Mouse (Mus musculus) hindbrain, embryonic 10.5 days (tissue): ENCODE data around the gene Ap1g2. TPM values are rescaled to one million over a fixed set of nuclear protein-coding genes. Genes with fewer than 3 reads are reported as not detected.

Source experiments
- DNase-seq: peaks from one replicate; pipeline ENCODE4 v3.0.0-alpha.2; 2017; ENCODE audit warnings: low spot score
- H3K27ac ChIP-seq: fragments of 300-500 bp; sonication (generic); 2 replicates; pipeline ENCODE4 v1.5.1; 2016; ENCODE audit warnings: mild to moderate bottlenecking, moderate library complexity
- H3K27me3 ChIP-seq: fragments of 300-500 bp; sonication (generic); 2 replicates; pipeline ENCODE4 v1.6.1; 2016; ENCODE audit warnings: mild to moderate bottlenecking; ENCODE audit not compliant: poor library complexity, insufficient read depth, severe bottlenecking
- H3K36me3 ChIP-seq: fragments of 300-500 bp; sonication (generic); 2 replicates; pipeline ENCODE4 v1.6.1; 2016; ENCODE audit warnings: mild to moderate bottlenecking, moderate library complexity
- H3K4me1 ChIP-seq: fragments of 300-500 bp; sonication (generic); replicated peaks from 2 replicates; pipeline ENCODE4 v1.6.1; 2016; ENCODE audit warnings: mild to moderate bottlenecking
- H3K4me3 ChIP-seq: fragments of 300-500 bp; sonication (generic); 2 replicates; pipeline ENCODE4 v1.5.1; 2016; ENCODE audit warnings: mild to moderate bottlenecking, moderate library complexity
- H3K9me3 ChIP-seq: fragments of 300-500 bp; sonication (generic); 2 replicates; pipeline ENCODE4 v1.6.1; 2016; ENCODE audit warnings: mild to moderate bottlenecking, moderate library complexity
- WGBS: fragments of 180-500 bp; shearing (Covaris S2); methylation state at CpG from one replicate; pipeline ENCODE4 v1.1.7; 2016; 5-methylcytosine and 5-hydroxymethylcytosine counted together
- polyA plus RNA-seq: library from polyadenylated mRNA; unstranded; fragments of >200 nt; fragmentation: Nextera tagmentation; extraction: Ambion mirVana; gene quantifications from 2 replicates; pipeline ENCODE4 v1.2.1, GENCODE M21; 2016

Ap1g2 gene
- polyA plus RNA-seq, 1 experiment from 2014 or later, result 14.5 TPM

DNA sequence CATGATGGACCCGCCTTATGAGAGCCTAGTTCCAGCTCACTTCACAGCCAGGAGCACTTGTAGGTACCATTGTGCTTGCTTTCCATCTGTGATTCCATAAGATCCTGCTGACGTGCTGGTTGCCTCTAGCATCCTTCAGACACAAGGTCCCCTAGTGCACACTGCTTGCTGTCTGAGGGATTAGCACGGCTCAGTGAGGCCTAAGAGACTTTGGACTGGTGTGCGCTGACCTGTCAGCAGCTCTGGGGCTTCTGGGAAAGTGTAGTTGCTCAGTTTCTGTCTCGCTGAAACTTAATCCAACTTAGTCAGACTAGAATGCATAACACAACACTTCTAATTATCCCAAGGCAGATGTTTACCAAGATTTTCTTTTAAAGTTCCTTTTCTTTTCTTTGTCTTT is 46.5 kb downstream of the Ap1g2 start:
- H3K27ac ChIP-seq, result no peak overlapping the region
- H3K9me3 ChIP-seq, result no peaks in the 10 kb centered on the region
- WGBS, result 69% methylated on average over 5 of the region's 5 CpGs
- H3K36me3 ChIP-seq, result peaks cover 20% of the 10 kb centered on the region
- H3K27me3 ChIP-seq, result peaks cover 19% of the 10 kb centered on the region; the same call in 1 of the 2 replicates
- no peak for DNase-seq
- H3K4me3 ChIP-seq, result no peak overlapping the region
- peaks cover 38% of the 10 kb centered on the region for H3K4me1 ChIP-seq

DNA sequence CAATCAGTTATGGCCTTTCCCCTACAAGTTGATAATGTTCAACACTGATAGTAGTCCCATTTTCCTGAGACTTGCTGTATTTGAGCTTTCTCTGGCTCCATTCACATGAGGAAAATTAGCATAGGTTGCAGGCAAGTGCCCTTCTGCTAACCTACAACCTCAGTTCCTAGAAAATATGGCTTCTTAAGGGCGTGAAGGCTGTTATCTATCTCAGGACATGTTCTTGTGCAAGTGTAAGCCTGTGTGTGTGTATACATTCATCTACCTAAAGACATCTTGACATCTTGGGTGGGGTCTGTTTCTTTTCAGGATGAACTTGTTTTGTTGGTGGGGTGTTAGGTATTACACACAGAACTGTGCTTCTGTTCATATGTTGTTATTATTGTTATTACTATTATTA is 47.4 kb downstream of the Ap1g2 start:
- 92% methylated on average over 1 of the region's 1 CpGs for WGBS
- Histone ChIP-seq H3K27ac (no peak overlapping the region), H3K4me3 (no peak overlapping the region), H3K9me3 (no peaks in the 10 kb centered on the region), H3K4me1 (peaks cover 36% of the 10 kb centered on the region), H3K36me3 (peaks cover 11% of the 10 kb centered on the region), H3K27me3 (peaks cover 10% of the 10 kb centered on the region; the same call in 1 of the 2 replicates)
- DNase-seq, result no peak

DNA sequence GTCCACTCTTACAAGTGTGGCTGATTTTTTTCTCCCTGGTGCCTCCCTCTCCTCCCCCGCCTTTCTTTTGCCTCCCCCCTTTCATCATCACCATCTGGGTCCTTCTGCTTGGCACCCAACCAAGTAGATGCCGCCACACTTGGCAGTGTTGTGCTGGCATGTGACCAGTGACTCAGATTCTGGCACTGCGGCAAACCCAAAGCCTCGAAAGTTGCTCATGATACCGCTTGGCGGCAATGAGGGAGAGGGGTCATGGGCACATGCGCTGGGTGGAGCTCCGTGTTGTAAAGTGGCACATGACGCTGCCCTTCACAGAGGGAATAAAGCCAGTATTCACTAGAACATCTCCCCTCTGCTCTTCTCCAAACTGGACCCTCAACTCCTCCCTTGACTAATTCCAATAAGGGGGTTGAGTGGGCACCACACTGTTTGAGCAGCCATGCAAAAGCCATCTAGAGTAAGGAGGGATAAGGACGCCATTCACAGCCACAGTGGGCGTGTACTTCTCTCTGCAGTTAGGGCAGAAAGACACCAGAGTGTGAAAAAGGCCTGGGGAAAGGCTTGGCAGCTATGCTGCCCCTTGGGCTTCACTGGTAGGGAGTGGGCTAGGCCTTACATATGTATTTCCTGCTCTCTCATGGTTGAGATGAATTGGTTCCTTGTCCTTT is 51.1 kb downstream of the Ap1g2 start:
- WGBS, result 83% methylated on average over 11 of the region's 11 CpGs
- peaks cover 8% of the 10 kb centered on the region; the same call in 1 of the 2 replicates for H3K4me1 ChIP-seq

DNA sequence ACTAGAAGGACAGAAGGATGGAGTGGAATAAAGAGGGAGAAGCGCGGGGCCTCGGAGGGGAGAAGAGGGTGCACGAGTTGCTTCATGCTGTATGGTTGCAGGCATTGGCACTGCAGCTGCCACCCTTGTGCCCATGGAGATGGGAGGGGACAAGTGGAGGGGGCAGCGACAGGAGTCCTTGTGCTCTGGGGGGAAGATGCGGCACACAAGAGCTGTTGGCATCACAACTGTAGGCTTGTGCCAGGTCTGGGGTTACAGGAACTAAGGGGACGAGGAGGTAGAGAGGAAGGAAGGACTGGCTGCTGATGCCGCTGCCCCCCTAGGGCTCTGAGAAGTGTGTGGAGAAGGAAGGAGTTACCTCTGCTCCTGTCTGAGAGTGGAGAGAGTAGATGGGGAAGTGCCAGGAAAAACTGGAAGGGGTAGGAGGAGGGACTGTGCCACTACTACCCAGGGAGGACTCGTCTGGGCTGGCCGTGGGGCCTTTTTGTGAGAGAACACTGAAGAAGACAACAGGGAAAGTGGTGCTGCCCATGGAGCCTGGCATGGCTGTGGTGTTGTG is 52.1 kb downstream of the Ap1g2 start:
- 87% methylated on average over 10 of the region's 10 CpGs for WGBS
- no peak for DNase-seq
- Histone ChIP-seq H3K9me3 (no peaks in the 10 kb centered on the region), H3K36me3 (no peaks in the 10 kb centered on the region), H3K27ac (no peak overlapping the region), H3K27me3 (no peaks in the 10 kb centered on the region), H3K4me3 (no peak overlapping the region), H3K4me1 (peaks cover 10% of the 10 kb centered on the region; the same call in 1 of the 2 replicates)

More for the DNA sequence above, 51.1 kb downstream of the Ap1g2 start:
- Histone ChIP-seq H3K27me3 (no peaks in the 10 kb centered on the region), H3K4me3 (no peak overlapping the region), H3K9me3 (no peaks in the 10 kb centered on the region), H3K27ac (no peak overlapping the region), H3K36me3 (no peaks in the 10 kb centered on the region)
- DNase-seq, result no peak

DNA sequence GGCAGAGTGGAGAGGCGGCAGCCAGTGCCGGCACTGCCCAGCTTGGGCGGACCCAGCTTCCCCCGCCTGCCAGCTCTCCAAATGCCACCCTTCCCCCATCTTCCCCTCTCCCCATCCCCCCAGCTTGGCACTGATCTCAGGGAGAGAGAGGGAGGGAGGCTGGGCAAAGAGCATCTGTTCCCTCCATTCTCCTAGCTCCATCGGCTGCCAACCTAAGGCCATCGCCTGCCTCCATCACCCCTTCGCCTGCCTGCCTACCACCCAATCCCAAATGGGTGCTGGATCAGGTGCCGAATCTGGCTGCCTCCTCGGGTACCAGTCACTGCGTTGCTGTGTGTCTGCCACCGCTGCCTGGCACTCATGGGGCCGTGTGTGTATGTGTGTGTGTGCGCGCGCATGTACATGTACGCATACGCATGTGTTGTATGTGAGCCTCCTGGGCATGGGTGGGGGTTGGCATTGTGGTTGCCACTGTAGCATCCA is 52.6 kb downstream of the Ap1g2 start:
- H3K4me3 ChIP-seq, result no peak overlapping the region
- H3K27ac ChIP-seq, result no peak overlapping the region
- H3K36me3 ChIP-seq, result no peaks in the 10 kb centered on the region
- WGBS, result 89% methylated on average over 17 of the region's 17 CpGs
- peaks cover 15% of the 10 kb centered on the region; the same call in 1 of the 2 replicates for H3K4me1 ChIP-seq
- no peak for DNase-seq
- H3K9me3 ChIP-seq, result no peaks in the 10 kb centered on the region
- no peaks in the 10 kb centered on the region for H3K27me3 ChIP-seq

DNA sequence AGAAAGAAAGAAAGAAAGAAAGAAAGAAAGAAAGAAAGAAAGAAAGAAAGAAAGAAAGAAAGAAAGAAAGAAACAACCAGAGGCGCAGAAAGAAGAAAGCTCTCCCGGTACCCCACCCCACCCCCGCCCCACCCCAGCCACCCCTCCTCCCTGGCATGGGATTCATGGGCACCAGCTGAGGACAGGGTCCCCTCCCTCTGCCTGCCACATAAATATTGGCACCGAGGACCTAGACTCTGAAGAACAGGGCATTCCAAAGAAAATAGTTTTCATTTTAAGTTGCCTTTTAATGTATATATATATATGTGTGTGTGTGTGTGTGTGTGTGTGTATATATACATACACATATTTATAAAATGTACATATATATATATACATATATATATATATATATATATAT is 53.3 kb downstream of the Ap1g2 start:
- WGBS, result 88% methylated on average over 4 of the region's 4 CpGs
- H3K27ac ChIP-seq, result no peak overlapping the region
- no peaks in the 10 kb centered on the region for H3K27me3 ChIP-seq
- H3K36me3 ChIP-seq, result no peaks in the 10 kb centered on the region
- no peaks in the 10 kb centered on the region for H3K9me3 ChIP-seq
- no peak overlapping the region for H3K4me3 ChIP-seq
- no peak for DNase-seq
- H3K4me1 ChIP-seq, result peaks cover 15% of the 10 kb centered on the region; the same call in 1 of the 2 replicates

DNA sequence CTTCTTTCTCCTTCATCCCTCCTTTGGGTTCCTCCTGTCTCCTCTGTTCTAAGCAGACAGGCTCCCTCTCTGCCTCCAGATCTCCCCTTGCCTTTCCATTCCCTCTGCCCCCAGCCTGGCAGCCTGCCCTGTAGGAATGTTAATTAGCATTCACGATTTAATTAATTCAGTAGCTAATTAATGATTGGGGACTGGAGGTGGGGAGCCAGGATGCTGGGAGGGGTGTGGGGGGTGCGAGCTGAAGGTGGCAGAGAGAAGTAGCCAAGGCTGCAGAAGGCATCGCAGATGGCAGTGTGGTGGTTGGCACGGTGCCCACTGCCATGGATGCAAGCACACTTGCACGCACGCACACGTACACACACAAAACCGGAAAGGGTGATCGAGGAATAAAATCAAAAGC is 53.9 kb downstream of the Ap1g2 start:
- H3K36me3 ChIP-seq, result no peaks in the 10 kb centered on the region
- no peak overlapping the region for H3K4me3 ChIP-seq
- 89% methylated on average over 9 of the region's 9 CpGs for WGBS
- H3K27ac ChIP-seq, result no peak overlapping the region
- H3K9me3 ChIP-seq, result no peaks in the 10 kb centered on the region
- no peak for DNase-seq
- H3K4me1 ChIP-seq, result peaks cover 15% of the 10 kb centered on the region; the same call in 1 of the 2 replicates
- H3K27me3 ChIP-seq, result no peaks in the 10 kb centered on the region

Other genes starting within 250 kb of the Ap1g2 start
- 19.7 and 22.7 TPM in 2 replicates for gene Homez, start 235.6 kb downstream of the Ap1g2 start, polyA plus RNA-seq
- gene Ppp1r3e, start 229.0 kb downstream of the Ap1g2 start, polyA plus RNA-seq, result 0.38 and 0.44 TPM in 2 replicates
- 2.2 and 3.0 TPM in 2 replicates for gene Bcl2l2, start 223.2 kb downstream of the Ap1g2 start, polyA plus RNA-seq
- 0.29 TPM in 1 of 2 replicates, not detected in the other for gene Gm20521, start 223.2 kb downstream of the Ap1g2 start, polyA plus RNA-seq
- 160 TPM in 2 replicates for gene Pabpn1, start 214.1 kb downstream of the Ap1g2 start, polyA plus RNA-seq
- gene Slc22a17, start 193.5 kb downstream of the Ap1g2 start, polyA plus RNA-seq, result 45.2 and 62.5 TPM in 2 replicates
- 36.5 and 40.0 TPM in 2 replicates for gene Efs, start 180.5 kb downstream of the Ap1g2 start, polyA plus RNA-seq
- 0.24 TPM in 1 of 2 replicates, not detected in the other for gene Il25, start 173.9 kb downstream of the Ap1g2 start, polyA plus RNA-seq
- 0.78 and 2.9 TPM in 2 replicates for gene Cmtm5, start 170.3 kb downstream of the Ap1g2 start, polyA plus RNA-seq
- gene Myh6, start 139.7 kb downstream of the Ap1g2 start, polyA plus RNA-seq, result 0.63 and 1.9 TPM in 2 replicates
- not detected in 2 replicates for gene Gm17428, start 129.7 kb downstream of the Ap1g2 start, polyA plus RNA-seq
- 0.16 and 4.6 TPM in 2 replicates for gene Myh7, start 112.0 kb downstream of the Ap1g2 start, polyA plus RNA-seq
- 73.5 and 85.9 TPM in 2 replicates for gene Ngdn, start 91.1 kb downstream of the Ap1g2 start, polyA plus RNA-seq
- 8.8 and 17.7 TPM in 2 replicates for gene Zfhx2, start 14.3 kb downstream of the Ap1g2 start, polyA plus RNA-seq
- 24.4 and 26.1 TPM in 2 replicates for gene Thtpa, start 11.8 kb downstream of the Ap1g2 start, polyA plus RNA-seq
- gene Jph4, start 10.3 kb upstream of the Ap1g2 start, polyA plus RNA-seq, result 0.75 and 1.7 TPM in 2 replicates
- gene Dhrs2, start 115.4 kb upstream of the Ap1g2 start, polyA plus RNA-seq, result not detected in 2 replicates